Mouse (Mus musculus) ES-E14 (cell line): ENCODE results near the gene Slit1.

Experiments used
- HCFC1 ChIP-seq: IDR thresholded peaks from 2 replicates; pipeline ENCODE4 v1.6.1; 2012; ENCODE audit warnings: low read length, inconsistent platforms, borderline replicate concordance; ENCODE audit not compliant: insufficient read depth
- ZC3H11A ChIP-seq: IDR thresholded peaks from 2 replicates; pipeline ENCODE4 v1.6.1; 2012; ENCODE audit warnings: low read depth, mild to moderate bottlenecking, inconsistent platforms, low read length, borderline replicate concordance

GRCm38 (mm10) chr19:41600647-41601046 lies 142.8 kb downstream of the Slit1 start:
- TF ChIP-seq ZC3H11A, result no peak
- TF ChIP-seq HCFC1, result no peak
